Mouse (Mus musculus) bone marrow macrophage, adult 2 months (primary cell): ENCODE measurements around the gene Vegfb.

Experiments
- CTCF ChIP-seq: IDR thresholded peaks from 2 replicates; pipeline ENCODE4 v1.5.1; 2012; ENCODE audit warnings: low read depth, mild to moderate bottlenecking, low read length, moderate library complexity
- POLR2A ChIP-seq: IDR thresholded peaks from 2 replicates; pipeline ENCODE4 v1.6.1; 2012; ENCODE audit warnings: mild to moderate bottlenecking, low read depth, low read length, borderline replicate concordance

GRCm38 (mm10) chr19:6933436-6934194 is 53.8 kb downstream of the Vegfb start:
- no peak for TF ChIP-seq CTCF
- no peak for TF ChIP-seq POLR2A
